Mouse (Mus musculus) kidney, adult 2 months (tissue): ENCODE results near the gene Nol10.

ENCODE experiments used
- CTCF ChIP-seq: fragments of 200-500 bp; conservative IDR thresholded peaks from 2 replicates; pipeline ENCODE4 v1.5.1; 2011; ENCODE audit warnings: low read depth, mild to moderate bottlenecking, control low read depth, low read length, moderate library complexity, mixed read lengths; ENCODE audit not compliant: insufficient read depth, insufficient read length
- POLR2A ChIP-seq: fragments of 200-500 bp; IDR thresholded peaks from one replicate; pipeline ENCODE4 v1.6.1; 2011; ENCODE audit warnings: low read depth, low read length, control low read depth

DNA sequence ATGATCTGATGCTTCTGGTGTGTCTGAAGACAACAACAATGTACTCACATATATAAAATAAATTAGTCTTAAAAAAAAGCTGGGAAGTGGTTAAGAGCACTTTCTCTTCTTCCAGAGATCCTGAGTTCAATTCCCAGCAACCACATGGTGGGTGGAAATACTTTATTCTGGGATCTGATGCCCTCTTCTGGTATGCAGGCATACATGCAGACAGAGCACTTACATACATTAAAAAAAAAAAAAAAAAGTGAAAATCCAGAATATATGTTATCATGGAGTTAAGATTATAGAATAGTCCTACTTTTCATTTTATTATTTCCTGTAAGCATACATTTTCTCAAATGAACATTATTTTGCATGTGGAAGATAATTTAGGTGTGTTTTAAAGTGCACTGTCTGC lies 1.8 kb downstream of the Nol10 start:
- no peak for TF ChIP-seq POLR2A
- no peak for TF ChIP-seq CTCF
